Mouse (Mus musculus) adrenal gland, postnatal 4 days (tissue): ENCODE measurements around the gene Iqce. TPM values are rescaled to one million over a fixed set of nuclear protein-coding genes. Genes with fewer than 3 reads are reported as not detected.

Source experiments
- DNase-seq, 2 experiments: peaks; one replicate each; pipeline ENCODE4 v3.0.0; 2021 to 2022; ENCODE audit warnings: low spot score in 2 of 2, mixed read lengths in 2 of 2
- total RNA-seq, 2 experiments: library from RNA; stranded (reverse); gene quantifications; 2 replicates each; pipeline ENCODE4 v1.2.3; 2021

Iqce gene
- total RNA-seq, 2 experiments from 2014 or later = 40.3 to 41.3 TPM

- no peak for DNase-seq
These were observed 84.5 kb downstream of the Iqce start for GRCm38 (mm10) chr5:140617714-140618113.

GRCm38 (mm10) chr5:140616691-140617090 is 85.5 kb downstream of the Iqce start:
- DNase-seq = no peak

- DNase-seq = no peak
These were observed 86.1 kb downstream of the Iqce start for GRCm38 (mm10) chr5:140616110-140616503.

- DNase-seq = no peak
These were observed 86.7 kb downstream of the Iqce start for GRCm38 (mm10) chr5:140615321-140616109.

- DNase-seq = no peak
These were observed 87.3 kb downstream of the Iqce start for GRCm38 (mm10) chr5:140614837-140615236.

- no peak for DNase-seq
These were observed 88.0 kb downstream of the Iqce start for GRCm38 (mm10) chr5:140614141-140614540.

GRCm38 (mm10) chr5:140612191-140612590 is 90.0 kb downstream of the Iqce start:
- no peak for DNase-seq

Other genes starting within 250 kb of the Iqce start
- gene Chst12, start 196.8 kb downstream of the Iqce start, total RNA-seq = 10 to 100 TPM; 11.0 to 11.8 TPM
- gene Grifin, start 137.3 kb downstream of the Iqce start, total RNA-seq = not detected
- gene Lfng, start 95.1 kb downstream of the Iqce start, total RNA-seq = 10 to 100 TPM; 23.5 to 24.4 TPM
- gene Ttyh3, start 53.3 kb downstream of the Iqce start, total RNA-seq = 100 to 1,000 TPM; 199 to 212 TPM
- gene Brat1, start 2.6 kb upstream of the Iqce start, total RNA-seq = 10 to 100 TPM; 23.9 to 24.2 TPM
- gene Amz1, start 21.7 kb upstream of the Iqce start, total RNA-seq = 1 to 10 TPM; 1.2 to 1.5 TPM
- gene Gna12, start 128.1 kb upstream of the Iqce start, total RNA-seq = 100 to 1,000 TPM; 134 TPM